Mouse (Mus musculus) intestine, postnatal 0 days (tissue): ENCODE results near the gene Pde6c. TPM values are rescaled to one million over a fixed set of nuclear protein-coding genes. Genes with fewer than 3 reads are reported as not detected.

Source experiments
- ATAC-seq: fragments of 200-750 bp; cut with Nextera tagmentation; 2 replicates; pipeline ENCODE4 v1.8.0; 2017; ENCODE audit warnings: mild to moderate bottlenecking, moderate TSS enrichment, moderate library complexity
- H3K27ac ChIP-seq: fragments of 300-500 bp; sonication (generic); 2 replicates; pipeline ENCODE4 v1.5.1; 2014; ENCODE audit warnings: mild to moderate bottlenecking, low read depth, low read length, moderate library complexity
- H3K27me3 ChIP-seq: fragments of 300-500 bp; sonication (generic); replicated peaks from 2 replicates; pipeline ENCODE4 v1.6.1; 2014; ENCODE audit warnings: low read length, mixed read lengths; ENCODE audit not compliant: control insufficient read depth, insufficient read depth
- H3K36me3 ChIP-seq: fragments of 300-500 bp; sonication (generic); 2 replicates; pipeline ENCODE4 v1.6.1; 2014; ENCODE audit warnings: mild to moderate bottlenecking, moderate library complexity; ENCODE audit not compliant: control insufficient read depth, insufficient read depth
- H3K4me1 ChIP-seq: fragments of 300-500 bp; sonication (generic); replicated peaks from 2 replicates; pipeline ENCODE4 v1.6.1; 2014; ENCODE audit warnings: antibody characterized with exemption, low read length, mixed read lengths; ENCODE audit not compliant: control insufficient read depth, insufficient read depth
- H3K4me2 ChIP-seq: fragments of 300-500 bp; sonication (generic); replicated peaks from 2 replicates; pipeline ENCODE4 v1.6.1; 2014; ENCODE audit warnings: low read depth, mild to moderate bottlenecking, moderate library complexity
- H3K4me3 ChIP-seq: fragments of 300-500 bp; sonication (generic); 2 replicates; pipeline ENCODE4 v1.5.1; 2014; ENCODE audit warnings: low read depth, low read length
- H3K9ac ChIP-seq: fragments of 300-500 bp; sonication (generic); 2 replicates; pipeline ENCODE4 v1.6.1; 2014; ENCODE audit warnings: mild to moderate bottlenecking, low read depth, low read length
- H3K9me3 ChIP-seq: fragments of 300-500 bp; sonication (generic); 2 replicates; pipeline ENCODE4 v1.6.1; 2016; ENCODE audit warnings: mixed run types; ENCODE audit not compliant: control insufficient read depth
- CTCF ChIP-seq: sonication (generic); IDR thresholded peaks from 2 replicates; pipeline ENCODE4 v1.5.1; 2016; ENCODE audit warnings: low read depth, mild to moderate bottlenecking, control low read depth, antibody characterized with exemption, moderate library complexity
- WGBS: fragments of 180-500 bp; shearing (Covaris S2); extraction: QIAGEN DNeasy Blood & Tissue Kit; methylation state at CpG from one replicate; pipeline ENCODE4 v1.1.7; 2014; 5-methylcytosine and 5-hydroxymethylcytosine counted together
- polyA plus RNA-seq: library from polyadenylated mRNA; unstranded; fragments of >200 nt; fragmentation: Nextera tagmentation; extraction: Ambion mirVana; gene quantifications from 2 replicates; pipeline ENCODE4 v1.2.1, GENCODE M21; 2015

Gene Pde6c
- polyA plus RNA-seq, 1 experiment from 2014 or later: 0.25 TPM

- no peak overlapping the region for H3K27ac ChIP-seq
- no peaks in the 10 kb centered on the region for H3K9me3 ChIP-seq
- no peak overlapping the region for H3K4me2 ChIP-seq
- no peaks in the 10 kb centered on the region for H3K4me1 ChIP-seq
- TF ChIP-seq CTCF: peak; percentile 74
- peaks cover 21% of the 10 kb centered on the region; the same call in 1 of the 2 replicates for H3K36me3 ChIP-seq
- ATAC-seq: no peak
- 76% methylated on average over 5 of the region's 5 CpGs for WGBS
- H3K4me3 ChIP-seq: no peak overlapping the region
- no peak overlapping the region for H3K9ac ChIP-seq
- H3K27me3 ChIP-seq: no peaks in the 10 kb centered on the region
Measured at GRCm38 (mm10) chr19:38198731-38199130, 66.2 kb downstream of the Pde6c start.

GRCm38 (mm10) chr19:38206669-38207068 lies 74.1 kb downstream of the Pde6c start:
- H3K9me3 ChIP-seq: no peaks in the 10 kb centered on the region
- H3K4me2 ChIP-seq: no peak overlapping the region
- peak; percentile 69 for TF ChIP-seq CTCF
- ATAC-seq: no peak
- no peak overlapping the region for H3K27ac ChIP-seq
- H3K9ac ChIP-seq: no peak overlapping the region
- peaks cover 17% of the 10 kb centered on the region for H3K36me3 ChIP-seq
- WGBS: 52% methylated on average over 9 of the region's 9 CpGs
- H3K27me3 ChIP-seq: no peaks in the 10 kb centered on the region
- no peak overlapping the region for H3K4me3 ChIP-seq
- no peaks in the 10 kb centered on the region for H3K4me1 ChIP-seq

DNA sequence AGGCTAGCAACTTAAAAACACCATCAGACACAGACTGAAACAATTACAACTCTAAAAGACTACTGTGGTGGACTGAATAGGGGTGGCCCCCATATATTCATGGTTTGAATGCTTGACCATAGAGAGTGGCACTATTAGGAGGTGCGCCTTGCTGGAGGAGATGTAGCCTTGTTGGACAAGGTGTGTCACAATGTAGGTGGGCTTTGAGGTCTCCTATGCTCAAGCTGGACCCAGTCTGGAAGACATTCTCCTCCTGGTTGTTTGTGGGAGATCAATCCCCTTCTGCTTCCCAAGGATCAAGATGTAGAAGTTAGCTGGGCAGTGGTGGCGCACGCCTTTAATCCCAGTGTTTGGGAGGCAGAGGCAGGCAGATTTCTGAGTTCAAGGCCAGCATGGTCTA lies 85.1 kb downstream of the Pde6c start:
- Histone ChIP-seq H3K36me3 (peaks cover 14% of the 10 kb centered on the region; the same call in 1 of the 2 replicates), H3K4me1 (no peaks in the 10 kb centered on the region), H3K27ac (no peak overlapping the region), H3K4me3 (no peak overlapping the region), H3K9me3 (no peaks in the 10 kb centered on the region), H3K9ac (no peak overlapping the region), H3K4me2 (no peak overlapping the region), H3K27me3 (no peaks in the 10 kb centered on the region)
- TF ChIP-seq CTCF: no peak
- 96% methylated on average over 3 of the region's 3 CpGs for whole genome bisulfite sequencing
- ATAC-seq: no peak

DNA sequence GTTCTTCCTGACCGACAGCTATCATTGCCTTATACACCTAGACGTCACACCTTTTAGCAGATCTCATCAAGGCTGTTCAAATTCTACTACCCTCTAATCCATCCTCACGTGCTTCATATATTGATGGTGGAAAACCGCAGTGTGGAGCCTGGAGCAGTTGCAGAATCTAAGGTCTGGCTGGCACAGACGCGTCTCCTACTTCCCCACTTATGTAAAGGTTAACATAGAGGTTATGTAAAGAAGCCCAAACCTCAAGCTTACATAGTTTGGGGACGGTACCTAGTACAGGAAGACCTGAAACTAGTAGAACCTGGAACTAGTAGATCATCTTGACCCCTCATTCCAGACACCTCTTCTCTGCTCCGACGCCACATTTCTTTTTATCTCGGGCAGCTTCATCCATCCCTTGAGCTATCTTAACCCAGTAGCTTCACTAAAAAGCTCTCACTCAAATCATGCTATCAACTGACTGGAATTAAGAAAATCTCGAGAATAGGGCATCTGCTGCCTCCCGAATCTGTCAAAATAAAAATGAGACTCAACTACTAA lies 90.8 kb downstream of the Pde6c start:
- H3K36me3 ChIP-seq: peaks cover 8% of the 10 kb centered on the region; the same call in 1 of the 2 replicates
- no peaks in the 10 kb centered on the region for H3K9me3 ChIP-seq
- peaks cover 2% of the 10 kb centered on the region; the same call in 1 of the 2 replicates for H3K4me1 ChIP-seq
- peak overlapping the region; percentile 47 for H3K4me3 ChIP-seq
- ATAC-seq: peak; percentile 14; the same call in 1 of the 2 replicates
- no peaks in the 10 kb centered on the region for H3K27me3 ChIP-seq
- H3K27ac ChIP-seq: peak overlapping the region; percentile 51
- 6% methylated on average over 12 of the region's 12 CpGs for WGBS
- no peak for TF ChIP-seq CTCF
- H3K9ac ChIP-seq: peak overlapping the region; percentile 48
- H3K4me2 ChIP-seq: peak overlapping the region; percentile 73

GRCm38 (mm10) chr19:38223905-38224684 lies 91.5 kb downstream of the Pde6c start, which contains the start of gene Fra10ac1:
Fra10ac1 (minus strand) TSS chr19:38224156.
- peak within 1 kb of the TSS; percentile 73 for H3K4me2 ChIP-seq
- H3K9me3 ChIP-seq: no peaks in the 10 kb centered on the region
- 1% methylated on average over 49 of the region's 49 CpGs for WGBS
- H3K36me3 ChIP-seq: peaks cover 8% of the 10 kb centered on the region; the same call in 1 of the 2 replicates
- peaks cover 2% of the 10 kb centered on the region; the same call in 1 of the 2 replicates for H3K4me1 ChIP-seq
- TF ChIP-seq CTCF: peak; percentile 79
- peak; percentile 98 for ATAC-seq
- no peaks in the 10 kb centered on the region for H3K27me3 ChIP-seq
- peak within 1 kb of the TSS; percentile 48 for H3K9ac ChIP-seq
- H3K27ac ChIP-seq: peak within 1 kb of the TSS; percentile 51
- H3K4me3 ChIP-seq: peak within 1 kb of the TSS; percentile 47

DNA sequence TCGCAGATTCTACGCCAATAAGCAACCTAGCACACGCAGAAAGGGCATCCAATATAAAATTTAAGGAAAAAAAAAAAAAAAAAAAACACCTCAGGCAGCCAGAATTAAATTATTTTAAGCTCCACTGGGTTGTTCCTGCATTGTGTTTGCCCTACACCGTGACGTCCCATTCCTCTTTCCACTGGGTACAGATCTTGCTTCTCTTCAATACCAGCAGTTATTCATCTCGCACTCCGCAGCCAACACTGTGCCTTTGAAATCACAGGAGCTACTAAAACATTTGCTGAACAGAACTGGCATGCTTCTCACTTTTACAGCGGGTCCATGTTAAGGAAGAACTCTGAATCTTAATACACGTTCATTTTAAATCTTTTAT lies 92.1 kb downstream of the Pde6c start:
- TF ChIP-seq CTCF: no peak
- Histone ChIP-seq H3K9ac (peak overlapping the region; percentile 48), H3K4me1 (peaks cover 2% of the 10 kb centered on the region; the same call in 1 of the 2 replicates), H3K27me3 (no peaks in the 10 kb centered on the region), H3K27ac (no peak overlapping the region; the same call in 1 of the 2 replicates), H3K4me3 (peak overlapping the region; percentile 47), H3K9me3 (no peaks in the 10 kb centered on the region), H3K4me2 (peak overlapping the region; percentile 73), H3K36me3 (peaks cover 5% of the 10 kb centered on the region; the same call in 1 of the 2 replicates)
- 14% methylated on average over 9 of the region's 9 CpGs for WGBS
- ATAC-seq: no peak
